Mouse (Mus musculus) heart, adult 2 months (tissue): Measurements from ENCODE around the gene Snx11.

Source experiments
- CTCF ChIP-seq: fragments of 200-600 bp; IDR thresholded peaks from 2 replicates; pipeline ENCODE4 v1.8.1; 2022; ENCODE audit warnings: antibody characterized with exemption, mild to moderate bottlenecking, moderate library complexity
- EP300 ChIP-seq: fragments of 200-500 bp; IDR thresholded peaks from 2 replicates; pipeline ENCODE4 v1.6.1; 2011; ENCODE audit warnings: low read depth, low read length, control low read depth; ENCODE audit not compliant: insufficient read depth

- TF ChIP-seq EP300 (no peak), CTCF (no peak)
These were observed 45.5 kb upstream of the Snx11 start for GRCm38 (mm10) chr11:96822675-96823470.
